Mouse (Mus musculus): ENCODE results near the gene Marco.

- TF ChIP-seq FOSL1 (IDR thresholded peaks at IDR 0.05; ENCODE audit: insufficient read depth, low read length, poor library complexity, severe bottlenecking) (no peak), CTCF (IDR thresholded peaks at IDR 0.05; ENCODE audit: control insufficient read depth, insufficient read depth, insufficient read length) (no peak)
Observed at GRCm38 (mm10) chr1:120435591-120435990, 69.2 kb downstream of the Marco start.
